Mouse (Mus musculus) inflammation-experienced regulatory T-cells, adult 6 months (primary cell): ENCODE data around the gene Dtx3. TPM values are rescaled to one million over a fixed set of nuclear protein-coding genes. Genes with fewer than 3 reads are reported as not detected.

Source experiments
- ATAC-seq: one replicate; pipeline ENCODE4 v1.8.0; 2017
- polyA plus RNA-seq, 3 experiments: library from polyadenylated mRNA; unstranded; fragments of 100-300 nt; shearing (Covaris generic); gene quantifications; one replicate each; pipeline ENCODE4 v1.2.1; 2017

The Dtx3 gene
- polyA plus RNA-seq, 3 experiments from 2014 or later = 35.2 to 56.0 (median 47.0) TPM

DNA sequence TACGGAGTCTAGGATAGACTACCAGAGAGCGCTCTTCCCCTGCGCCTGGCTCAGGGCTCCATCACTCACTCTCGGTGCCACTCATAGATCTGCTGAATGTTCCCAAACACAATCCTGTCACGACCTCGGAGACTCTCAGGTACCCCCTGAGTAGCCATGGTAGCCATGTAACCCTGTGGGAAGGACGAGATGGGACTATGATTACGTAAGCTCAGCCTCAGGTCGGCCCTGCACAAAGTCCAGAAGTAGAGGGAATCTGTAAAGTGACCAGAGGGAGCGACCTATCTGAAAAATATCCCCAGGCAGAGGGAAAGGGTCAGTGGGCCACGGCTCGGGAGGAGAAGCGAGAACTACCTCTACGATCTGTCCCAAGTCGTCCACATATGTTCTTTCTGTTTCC, 10.0 kb downstream of the Dtx3 start:
- no peak for ATAC-seq

- ATAC-seq = no peak
Measured at GRCm38 (mm10) chr10:127185101-127185500, 10.4 kb downstream of the Dtx3 start.

GRCm38 (mm10) chr10:127183759-127184158, 11.8 kb downstream of the Dtx3 start:
- peak; percentile 29 for ATAC-seq

DNA sequence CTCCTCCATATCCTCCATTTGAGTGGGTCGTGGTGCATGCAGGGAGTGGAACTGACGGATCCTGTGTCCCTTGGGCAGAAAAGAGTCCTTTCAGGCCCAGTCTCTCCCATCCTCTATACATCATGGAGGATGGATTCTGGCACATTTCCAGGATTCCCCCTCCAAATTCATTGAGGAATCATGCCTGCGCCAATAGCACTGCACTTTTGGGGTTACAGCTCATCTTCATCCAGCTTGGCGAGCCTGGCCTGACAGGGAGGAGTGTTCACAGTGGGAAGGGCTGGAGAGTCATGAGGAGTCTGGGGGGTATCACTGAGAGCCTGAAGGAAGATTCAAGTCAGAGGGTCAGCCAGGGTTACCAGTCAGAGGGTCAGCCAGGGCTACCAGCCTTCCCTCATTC, 12.9 kb downstream of the Dtx3 start:
- no peak for ATAC-seq

GRCm38 (mm10) chr10:127181566-127181965, 14.0 kb downstream of the Dtx3 start:
- no peak for ATAC-seq

GRCm38 (mm10) chr10:127180695-127181047, 14.9 kb downstream of the Dtx3 start:
- ATAC-seq = no peak

GRCm38 (mm10) chr10:127179871-127180694, 15.4 kb downstream of the Dtx3 start, which contains the start of gene Slc26a10:
Gene Slc26a10 (minus strand): TSS chr10:127180645.
- peak; percentile 25 for ATAC-seq

- no peak for ATAC-seq
Measured at GRCm38 (mm10) chr10:127178286-127179027, 17.1 kb downstream of the Dtx3 start.

DNA sequence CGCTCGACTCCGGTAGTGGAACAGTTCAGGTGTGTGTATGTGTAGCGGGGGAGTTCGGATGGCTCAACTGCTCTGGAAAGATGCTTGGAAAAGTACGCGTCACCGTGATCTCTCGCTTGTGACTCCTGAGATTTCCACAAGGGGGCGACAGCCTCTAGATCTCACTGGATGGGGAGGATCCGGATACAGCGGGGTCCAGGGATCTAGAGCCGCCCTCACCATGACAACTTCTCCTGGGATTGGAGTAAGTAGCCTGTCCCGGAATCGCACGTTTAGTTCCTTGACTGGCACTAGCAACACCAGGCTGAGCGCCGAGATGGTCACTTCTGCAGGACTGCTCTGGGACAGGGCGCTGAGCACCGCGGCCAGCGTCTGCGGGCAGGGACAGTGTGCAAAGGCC, 17.8 kb downstream of the Dtx3 start:
- peak; percentile 45 for ATAC-seq

DNA sequence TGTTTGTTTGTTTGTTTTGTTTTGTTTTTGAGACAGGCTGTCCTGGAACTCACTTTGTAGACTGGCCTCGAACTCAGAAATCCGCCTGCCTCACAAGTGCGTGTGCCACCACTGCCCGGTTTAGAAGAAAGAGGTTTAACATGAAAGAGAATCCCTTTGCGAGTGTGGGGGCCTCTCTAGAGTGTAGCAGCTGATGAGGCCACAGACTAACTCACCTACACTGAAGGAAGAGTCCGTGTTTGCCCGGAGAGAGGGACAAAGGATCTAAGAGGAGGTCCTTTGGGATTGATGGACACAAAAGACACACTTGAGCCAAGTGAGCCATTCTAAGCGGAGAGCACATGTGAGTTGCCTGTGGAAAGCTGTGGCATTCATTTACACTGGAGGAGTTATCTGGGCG, 18.3 kb downstream of the Dtx3 start:
- ATAC-seq = no peak

- no peak for ATAC-seq
Measured at GRCm38 (mm10) chr10:127176756-127177155, 18.8 kb downstream of the Dtx3 start.

DNA sequence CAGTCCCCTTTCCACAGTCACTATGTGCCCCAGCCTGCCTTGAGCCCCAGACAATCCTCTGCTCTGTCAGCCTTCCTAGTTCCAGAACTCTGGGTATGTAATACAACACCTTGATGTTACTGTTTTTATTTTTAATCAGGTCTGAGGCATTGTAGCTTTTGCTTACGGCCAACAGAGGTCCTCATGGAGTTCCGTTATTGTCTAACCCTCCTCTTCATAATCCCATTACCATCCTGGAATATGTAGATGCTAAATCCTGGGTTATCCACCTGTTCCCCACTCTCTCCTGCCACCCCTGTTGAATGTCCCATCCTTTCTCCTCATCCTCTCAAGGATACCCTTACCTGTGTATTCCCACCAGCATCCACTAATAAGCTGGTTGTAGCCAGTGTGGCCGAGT, 19.3 kb downstream of the Dtx3 start:
- ATAC-seq = no peak

- no peak for ATAC-seq
Measured at GRCm38 (mm10) chr10:127174170-127174569, 21.4 kb downstream of the Dtx3 start.

DNA sequence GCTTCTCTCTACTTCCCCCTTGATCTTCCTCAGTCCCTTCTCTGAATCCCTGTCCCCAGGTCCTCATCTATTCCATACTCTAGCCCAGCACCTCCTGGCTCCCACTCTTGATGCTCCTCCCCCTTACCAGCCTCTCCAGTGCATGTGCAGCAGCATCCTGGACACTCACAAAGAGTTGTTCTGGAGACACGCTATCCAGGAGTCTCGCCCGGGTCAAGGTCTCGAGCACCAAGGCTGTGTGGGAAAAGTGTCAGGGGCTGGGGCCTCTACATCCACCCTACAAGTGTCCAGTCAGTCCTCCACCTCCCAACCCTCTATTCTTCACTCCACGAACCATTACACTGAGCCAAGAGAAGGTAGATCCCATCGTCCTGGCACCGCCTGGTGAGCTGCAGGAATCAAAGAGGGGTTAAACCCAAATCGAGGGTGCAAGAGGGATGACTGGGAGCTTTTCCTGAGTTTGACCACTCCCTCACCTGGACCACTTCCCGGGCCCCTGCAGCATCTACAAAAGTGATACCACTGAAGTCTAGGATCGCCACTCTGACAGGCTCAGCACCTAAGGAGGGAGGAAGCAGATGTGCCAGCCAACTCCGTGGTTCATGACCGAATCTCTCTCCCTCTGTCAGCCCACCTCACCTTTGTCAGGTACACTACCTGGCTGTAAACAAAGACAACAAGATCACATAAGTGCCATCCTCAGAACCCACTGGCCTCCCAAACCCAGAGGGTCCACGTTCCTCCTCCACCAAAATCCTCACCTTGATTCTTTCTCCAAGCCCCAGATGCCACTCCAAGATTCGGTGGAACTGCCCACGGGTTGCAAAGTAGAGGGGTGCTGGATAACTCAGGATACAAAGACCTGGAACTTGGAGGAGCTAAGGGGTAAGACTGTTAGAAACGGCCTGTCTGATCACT, 22.1 kb downstream of the Dtx3 start:
- no peak for ATAC-seq

GRCm38 (mm10) chr10:127171631-127172200, 23.8 kb downstream of the Dtx3 start:
- ATAC-seq = no peak

GRCm38 (mm10) chr10:127170837-127171272, 24.7 kb downstream of the Dtx3 start:
- peak; percentile 61 for ATAC-seq

- ATAC-seq = no peak
Measured at GRCm38 (mm10) chr10:127170002-127170401, 25.5 kb downstream of the Dtx3 start.

DNA sequence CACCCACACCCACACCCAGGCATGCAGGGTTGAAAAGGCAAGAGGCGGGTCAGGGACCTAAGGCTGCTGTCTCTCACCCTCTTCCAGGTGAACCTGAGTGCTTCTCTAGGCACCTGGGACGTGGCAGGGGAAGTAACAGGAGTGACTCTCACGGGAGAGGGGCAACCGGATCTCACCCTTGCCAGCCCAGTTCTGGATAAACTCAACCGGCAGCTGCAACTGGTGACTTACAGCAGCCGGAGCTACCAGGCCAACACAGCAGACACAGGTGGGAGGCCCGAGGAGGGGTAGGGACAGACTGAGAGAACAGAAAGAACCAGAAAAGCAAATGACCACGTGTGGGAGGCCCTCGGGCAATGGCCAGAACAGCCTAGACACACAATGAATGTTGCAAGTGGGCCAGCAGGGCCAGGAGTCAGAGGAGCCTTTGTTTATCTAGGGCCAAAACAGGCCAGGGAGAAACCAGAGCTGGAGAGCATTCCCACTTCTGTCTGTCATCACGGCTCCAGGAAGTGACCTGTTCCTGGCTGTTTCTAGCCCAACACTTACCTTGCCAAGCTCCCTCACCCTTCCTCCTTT, 27.8 kb downstream of the Dtx3 start:
- no peak for ATAC-seq

- ATAC-seq = no peak
Measured at GRCm38 (mm10) chr10:127166771-127167613, 28.5 kb downstream of the Dtx3 start.

GRCm38 (mm10) chr10:127166404-127166715, 29.2 kb downstream of the Dtx3 start:
- ATAC-seq = no peak
